Mouse (Mus musculus) limb, embryonic 11.5 days (tissue): Measurements from ENCODE around the gene Atp6v0d1. TPM values are rescaled to one million over a fixed set of nuclear protein-coding genes. Genes with fewer than 3 reads are reported as not detected.

Experiments
- ATAC-seq: fragments of 200-750 bp; cut with Nextera tagmentation; 2 replicates; pipeline ENCODE4 v1.8.0; 2017; ENCODE audit warnings: low read depth; ENCODE audit not compliant: insufficient number of reproducible peaks, low FRiP score, low TSS enrichment
- DNase-seq: peaks from one replicate; pipeline ENCODE4 v3.0.0-alpha.2; 2015; ENCODE audit warnings: low spot score
- H3K27ac ChIP-seq: fragments of 300-500 bp; sonication (generic); replicated peaks from 2 replicates; pipeline ENCODE4 v1.5.1; 2014; ENCODE audit warnings: low read depth, mild to moderate bottlenecking, low read length
- H3K27me3 ChIP-seq: fragments of 300-500 bp; sonication (generic); 2 replicates; pipeline ENCODE4 v1.6.1; 2014; ENCODE audit warnings: mild to moderate bottlenecking, low read length, mixed read lengths; ENCODE audit not compliant: control insufficient read depth, insufficient read depth
- H3K36me3 ChIP-seq: fragments of 300-500 bp; sonication (generic); 2 replicates; pipeline ENCODE4 v1.6.1; 2014; ENCODE audit warnings: mild to moderate bottlenecking, low read length, moderate library complexity, mixed read lengths; ENCODE audit not compliant: control insufficient read depth, insufficient read depth
- H3K4me1 ChIP-seq: fragments of 300-500 bp; sonication (generic); 2 replicates; pipeline ENCODE4 v1.6.1; 2014; ENCODE audit warnings: low read length, mixed read lengths; ENCODE audit not compliant: control insufficient read depth, insufficient read depth
- H3K4me2 ChIP-seq: fragments of 300-500 bp; sonication (generic); 2 replicates; pipeline ENCODE4 v1.6.1; 2014; ENCODE audit warnings: low read depth, mild to moderate bottlenecking, moderate library complexity; ENCODE audit not compliant: severe bottlenecking
- H3K4me3 ChIP-seq: fragments of 300-500 bp; sonication (generic); 2 replicates; pipeline ENCODE4 v1.5.1; 2014; ENCODE audit warnings: low read depth, low read length
- H3K9ac ChIP-seq: fragments of 300-500 bp; sonication (generic); 2 replicates; pipeline ENCODE4 v1.6.1; 2014; ENCODE audit warnings: mild to moderate bottlenecking, low read length
- H3K9me3 ChIP-seq: fragments of 300-500 bp; sonication (generic); 2 replicates; pipeline ENCODE4 v1.6.1; 2016; ENCODE audit warnings: low read length; ENCODE audit not compliant: control insufficient read depth
- WGBS: fragments of 180-500 bp; shearing (Covaris S2); extraction: QIAGEN DNeasy Blood & Tissue Kit; methylation state at CpG from one replicate; pipeline ENCODE4 v1.1.7; 2014; 5-methylcytosine and 5-hydroxymethylcytosine counted together
- polyA plus RNA-seq: library from polyadenylated mRNA; unstranded; fragments of >200 nt; fragmentation: Nextera tagmentation; extraction: Ambion mirVana; gene quantifications from 2 replicates; pipeline ENCODE4 v1.2.1, GENCODE M21; 2014

The Atp6v0d1 gene
- polyA plus RNA-seq = 71.7 and 81.5 TPM in 2 replicates

DNA sequence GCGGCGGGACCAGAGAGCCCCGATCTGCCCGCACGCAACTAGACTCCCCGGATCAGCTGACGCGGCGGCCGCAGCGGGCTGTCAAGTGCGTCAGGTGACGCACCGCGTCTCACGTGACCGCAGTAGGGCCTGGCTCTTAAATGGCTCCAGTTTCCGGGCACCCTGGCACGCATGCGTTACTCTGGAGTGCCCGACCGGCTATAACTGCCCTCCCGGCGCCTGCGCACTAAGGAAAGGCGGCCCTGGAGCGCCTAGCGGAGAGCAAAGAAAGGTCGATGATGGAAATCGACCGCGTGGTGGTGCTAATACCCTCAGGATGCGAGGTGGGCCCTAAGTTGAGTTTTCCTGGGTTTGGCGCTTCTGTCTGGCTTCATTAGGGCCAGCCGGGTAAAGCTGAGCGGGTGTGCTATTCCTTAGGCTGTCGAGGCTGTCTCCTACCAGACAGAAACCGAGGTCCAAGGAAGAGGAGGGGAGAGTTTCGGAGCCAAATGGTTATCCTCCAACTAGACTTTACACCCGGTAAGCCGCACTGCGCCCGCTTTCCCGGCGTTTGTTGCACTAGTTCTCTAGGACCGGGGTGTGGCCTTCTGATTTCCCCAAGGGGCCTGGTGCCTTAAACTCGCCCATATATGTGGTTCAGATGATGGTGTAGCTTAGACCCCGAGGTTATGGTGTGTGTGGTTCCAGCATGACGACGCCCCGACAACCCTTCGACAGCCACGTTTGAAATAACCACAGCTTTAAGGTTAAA lies at the start of gene Atp6v0d1:
TSS of gene Atp6v0d1 (minus strand) at position 96 of the 751 bp plus-strand sequence.
- Histone ChIP-seq H3K4me2 (peak within 1 kb of the TSS; percentile 93), H3K36me3 (no peaks in the 10 kb centered on the region), H3K4me1 (peaks cover 8% of the 10 kb centered on the region), H3K4me3 (peak within 1 kb of the TSS; percentile 90), H3K9ac (peak within 1 kb of the TSS; percentile 73), H3K27me3 (no peaks in the 10 kb centered on the region), H3K9me3 (no peaks in the 10 kb centered on the region), H3K27ac (no peak within 1 kb of the TSS)
- 3% methylated on average over 53 of the region's 53 CpGs for WGBS
- ATAC-seq = peak; percentile 99
- peak; percentile 99 for DNase-seq

- DNase-seq (peak; percentile 75), ATAC-seq (peak; percentile 64)
- Histone ChIP-seq H3K4me3 (peak overlapping the region; percentile 51), H3K9me3 (no peaks in the 10 kb centered on the region), H3K9ac (peak overlapping the region; percentile 55), H3K27me3 (peaks cover 8% of the 10 kb centered on the region), H3K4me1 (peaks cover 8% of the 10 kb centered on the region; the same call in 1 of the 2 replicates), H3K27ac (no peak overlapping the region), H3K36me3 (peaks cover 19% of the 10 kb centered on the region), H3K4me2 (peak overlapping the region; percentile 99)
- WGBS = 2% methylated on average over 49 of the region's 50 CpGs
Measured at GRCm38 (mm10) chr8:105613830-105614511, 48.1 kb upstream of the Atp6v0d1 start.

DNA sequence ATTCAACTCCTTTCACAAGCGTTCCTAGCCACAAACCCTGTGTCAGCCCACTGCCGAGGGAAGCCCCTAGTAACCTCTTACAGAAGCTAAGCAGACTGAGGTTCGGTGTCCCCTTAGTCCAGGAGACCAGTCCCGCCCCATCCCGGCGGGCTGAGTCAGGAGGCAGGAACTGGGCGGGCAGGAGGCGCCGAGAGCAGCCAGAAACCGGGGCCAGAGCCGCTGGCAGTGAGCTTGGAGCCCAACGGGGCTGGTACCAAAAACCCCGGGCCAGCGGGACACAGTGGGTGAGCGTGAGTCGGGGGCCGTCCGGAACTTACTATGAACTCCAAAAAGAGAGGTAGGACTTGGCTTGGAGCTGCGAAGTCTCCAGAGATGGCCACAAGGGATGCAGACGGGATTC lies 47.2 kb upstream of the Atp6v0d1 start:
- ATAC-seq = no peak
- no peak for DNase-seq
- WGBS = 2% methylated on average over 20 of the region's 20 CpGs
- Histone ChIP-seq H3K36me3 (peaks cover 11% of the 10 kb centered on the region), H3K4me2 (peak overlapping the region; percentile 99), H3K9ac (no peak overlapping the region), H3K4me1 (peaks cover 8% of the 10 kb centered on the region; the same call in 1 of the 2 replicates), H3K4me3 (peak overlapping the region; percentile 26), H3K9me3 (no peaks in the 10 kb centered on the region), H3K27ac (no peak overlapping the region), H3K27me3 (peaks cover 8% of the 10 kb centered on the region)

GRCm38 (mm10) chr8:105611836-105612235 lies 46.0 kb upstream of the Atp6v0d1 start:
- Histone ChIP-seq H3K27me3 (peaks cover 8% of the 10 kb centered on the region), H3K4me1 (peaks cover 15% of the 10 kb centered on the region), H3K27ac (no peak overlapping the region), H3K4me3 (no peak overlapping the region), H3K4me2 (no peak overlapping the region), H3K36me3 (0 out of 2 replicates have a peak, but pooled peaks cover 4% of the 10 kb centered on the region), H3K9ac (no peak overlapping the region), H3K9me3 (no peaks in the 10 kb centered on the region)
- ATAC-seq (no peak), DNase-seq (no peak)
- 84% methylated on average over 9 of the region's 9 CpGs for WGBS

GRCm38 (mm10) chr8:105609771-105610170 lies 43.9 kb upstream of the Atp6v0d1 start:
- Histone ChIP-seq H3K9me3 (no peaks in the 10 kb centered on the region), H3K27me3 (peaks cover 8% of the 10 kb centered on the region), H3K4me3 (no peak overlapping the region), H3K4me1 (peaks cover 22% of the 10 kb centered on the region), H3K36me3 (no peaks in the 10 kb centered on the region), H3K9ac (no peak overlapping the region), H3K27ac (no peak overlapping the region), H3K4me2 (no peak overlapping the region)
- DNase-seq (no peak), ATAC-seq (no peak)
- WGBS = 84% methylated on average over 4 of the region's 4 CpGs

GRCm38 (mm10) chr8:105609355-105609754 lies 43.5 kb upstream of the Atp6v0d1 start:
- no peaks in the 10 kb centered on the region for H3K36me3 ChIP-seq
- H3K9ac ChIP-seq = no peak overlapping the region
- H3K9me3 ChIP-seq = no peaks in the 10 kb centered on the region
- H3K4me1 ChIP-seq = peaks cover 23% of the 10 kb centered on the region
- H3K4me2 ChIP-seq = no peak overlapping the region
- H3K27ac ChIP-seq = no peak overlapping the region
- WGBS = 72% methylated on average over 2 of the region's 2 CpGs
- no peak overlapping the region for H3K4me3 ChIP-seq
- DNase-seq (no peak), ATAC-seq (no peak)
- H3K27me3 ChIP-seq = peaks cover 8% of the 10 kb centered on the region

DNA sequence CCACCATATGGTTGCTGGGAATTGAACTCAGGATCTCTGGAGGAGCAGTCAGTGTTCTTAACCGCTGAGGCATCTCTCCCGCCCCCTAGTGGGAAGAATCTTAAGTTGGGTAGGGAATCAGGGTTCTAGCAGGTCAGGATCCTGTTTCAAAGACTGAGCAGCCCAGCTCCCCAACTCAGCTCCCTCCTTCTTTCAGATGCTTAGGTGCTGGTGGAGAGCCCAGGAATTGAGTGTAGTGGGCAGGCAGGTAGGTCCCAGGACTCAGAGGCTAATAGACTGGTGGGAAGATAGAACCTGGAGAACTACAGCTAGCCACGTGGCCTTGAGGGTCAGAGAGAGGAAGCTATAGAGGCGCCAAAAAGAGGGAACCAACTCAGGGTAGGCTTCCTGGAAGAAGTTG lies 41.8 kb upstream of the Atp6v0d1 start:
- ATAC-seq (no peak), DNase-seq (peak; percentile 52)
- peaks cover 18% of the 10 kb centered on the region for H3K4me1 ChIP-seq
- no peak overlapping the region for H3K4me3 ChIP-seq
- no peaks in the 10 kb centered on the region for H3K36me3 ChIP-seq
- H3K4me2 ChIP-seq = no peak overlapping the region
- peaks cover 7% of the 10 kb centered on the region for H3K27me3 ChIP-seq
- H3K9ac ChIP-seq = no peak overlapping the region
- H3K27ac ChIP-seq = no peak overlapping the region
- no peaks in the 10 kb centered on the region for H3K9me3 ChIP-seq
- 32% methylated on average over 4 of the region's 4 CpGs for WGBS

GRCm38 (mm10) chr8:105607062-105607461 lies 41.2 kb upstream of the Atp6v0d1 start:
- Histone ChIP-seq H3K27ac (no peak overlapping the region), H3K27me3 (peaks cover 2% of the 10 kb centered on the region; the same call in 1 of the 2 replicates), H3K9me3 (no peaks in the 10 kb centered on the region), H3K4me1 (peaks cover 18% of the 10 kb centered on the region), H3K4me3 (peak overlapping the region; percentile 70), H3K9ac (peak overlapping the region; percentile 17; the same call in 1 of the 2 replicates), H3K36me3 (no peaks in the 10 kb centered on the region), H3K4me2 (peak overlapping the region; percentile 93)
- ATAC-seq (no peak), DNase-seq (no peak)
- WGBS = 6% methylated on average over 10 of the region's 10 CpGs
